Mouse (Mus musculus) adrenal gland, postnatal 4 days (tissue): ENCODE measurements around the gene Rarres1. TPM values are rescaled to one million over a fixed set of nuclear protein-coding genes. Genes with fewer than 3 reads are reported as not detected.

Experiments used
- DNase-seq, 2 experiments: peaks; one replicate each; pipeline ENCODE4 v3.0.0; 2021 to 2022; ENCODE audit warnings: low spot score in 2 of 2, mixed read lengths in 2 of 2
- total RNA-seq, 2 experiments: library from RNA; stranded (reverse); gene quantifications; 2 replicates each; pipeline ENCODE4 v1.2.3; 2021

The Rarres1 gene
- total RNA-seq, 2 experiments from 2014 or later = 0.81 to 1.3 TPM

DNA sequence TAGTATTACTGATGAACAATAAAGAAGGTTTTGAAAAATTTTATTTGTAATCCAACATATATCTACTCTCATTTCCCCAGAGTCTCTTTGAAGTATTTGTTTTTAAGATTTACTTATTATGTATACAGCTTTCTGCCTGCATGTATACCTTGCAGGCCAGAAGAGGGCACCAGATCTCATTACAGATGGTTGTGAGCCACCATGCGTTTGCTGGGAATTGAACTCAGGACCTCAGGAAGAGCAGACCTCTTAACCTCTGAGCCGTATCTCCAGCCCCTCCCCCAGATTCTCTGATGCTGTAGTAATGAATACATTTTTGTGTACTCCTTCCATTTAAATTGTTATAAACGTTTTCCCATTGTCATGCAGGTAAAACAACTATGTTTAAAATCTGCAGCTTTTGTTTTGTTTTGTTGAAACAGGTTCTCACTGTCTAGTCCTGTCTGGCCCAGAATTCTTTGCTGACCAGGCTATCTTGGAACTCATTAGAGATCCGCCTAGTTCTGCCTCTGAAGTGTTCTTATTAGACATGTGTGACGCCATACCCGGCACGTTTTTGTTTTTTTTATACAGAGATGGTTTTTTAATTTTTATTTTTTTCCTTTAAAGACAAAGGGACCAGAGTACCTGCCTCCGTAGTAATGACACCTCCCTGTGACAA, 85.9 kb downstream of the Rarres1 start:
- DNase-seq = no peak

Other genes starting within 250 kb of the Rarres1 start
- 10 to 100 TPM; 12.6 to 16.4 TPM for gene Mlf1, start 141.4 kb downstream of the Rarres1 start, total RNA-seq
- not detected for gene Gm17402, start 140.4 kb downstream of the Rarres1 start, total RNA-seq
- 10 to 100 TPM; 79.5 to 82.8 TPM for gene Gfm1, start 85.4 kb downstream of the Rarres1 start, total RNA-seq
- gene Lxn, start 51.6 kb downstream of the Rarres1 start, total RNA-seq = 10 to 100 TPM; 29.1 to 39.4 TPM
- 10 to 100 TPM; 71.4 to 80.2 TPM for gene Mfsd1, start 67.2 kb upstream of the Rarres1 start, total RNA-seq